Mouse (Mus musculus) spleen, adult 2 months (tissue): ENCODE data around the gene Gdf11.

Experiments
- CTCF ChIP-seq: fragments of 200-500 bp; IDR thresholded peaks from 2 replicates; pipeline ENCODE4 v1.5.1; 2011; ENCODE audit warnings: mild to moderate bottlenecking, inconsistent platforms; ENCODE audit not compliant: insufficient read depth, insufficient read length, insufficient replicate concordance; ENCODE audit errors: extremely low read depth
- POLR2A ChIP-seq: fragments of 200-500 bp; IDR thresholded peaks from 2 replicates; pipeline ENCODE4 v1.6.1; 2011; ENCODE audit warnings: low read depth, low read length, inconsistent platforms

DNA sequence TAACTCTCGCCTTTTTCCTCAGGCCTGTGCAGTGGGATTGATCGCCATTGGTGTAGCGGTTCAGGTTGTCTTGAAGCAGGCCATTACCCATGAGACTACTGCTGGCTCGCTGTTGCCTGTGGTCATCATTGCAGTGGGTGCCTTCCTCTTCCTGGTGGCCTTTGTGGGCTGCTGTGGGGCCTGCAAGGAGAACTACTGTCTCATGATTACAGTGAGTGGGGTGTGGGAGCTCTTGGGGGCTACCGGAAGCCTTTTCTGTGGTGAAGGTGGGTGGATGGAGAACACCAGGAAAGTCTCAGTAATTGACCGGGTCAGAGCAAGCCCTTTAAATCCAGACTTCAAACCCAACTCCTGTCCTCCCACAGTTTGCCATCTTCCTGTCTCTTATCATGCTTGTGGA, 19.9 kb upstream of the Gdf11 start:
- TF ChIP-seq POLR2A (no peak), CTCF (no peak)
